Mouse (Mus musculus) adrenal gland, postnatal 36 days (tissue): ENCODE data around the gene Clcf1. TPM values are rescaled to one million over a fixed set of nuclear protein-coding genes. Genes with fewer than 3 reads are reported as not detected.

ENCODE experiments used
- DNase-seq, 2 experiments: peaks; one replicate each; pipeline ENCODE4 v3.0.0; 2021; ENCODE audit warnings: mixed read lengths in 1 of 2
- long read RNA-seq, 2 experiments: library from polyadenylated mRNA; stranded (forward); transcript quantifications; one replicate each; pipeline ENCODE4 v2.0.0; 2021; ENCODE audit warnings: borderline sequencing depth in 2 of 2
- total RNA-seq, 2 experiments: library from RNA; stranded (reverse); gene quantifications; 2 replicates each; pipeline ENCODE4 v1.2.3; 2021

The Clcf1 gene
- total RNA-seq, result 10 to 100 TPM in 1 of 2 experiments, 1 to 10 TPM in 1; 6.3 to 17.4 TPM
- long read RNA-seq, experiment 1, partial matches to known transcripts, result 0 of 7 reads
- long read RNA-seq, experiment 1, other reads (novel, unspliced or antisense), result 2 of 7 reads
- long read RNA-seq, experiment 2, partial matches to known transcripts, result 1 of 3 reads
- long read RNA-seq, experiment 2, other reads (novel, unspliced or antisense), result 0 of 3 reads

GRCm38 (mm10) chr19:4214071-4214770 is at the start of gene Clcf1, which contains the start of gene AC109138.7:
Gene Clcf1, plus strand, starts transcription at chr19:4214238.
Gene AC109138.7, plus strand, starts transcription at chr19:4214357.
- peak; percentile 63 to 81 for DNase-seq

- peak; percentile 69 for DNase-seq
Measured at GRCm38 (mm10) chr19:4164721-4165120, 49.3 kb upstream of the Clcf1 start.

GRCm38 (mm10) chr19:4166678-4167476 is 47.2 kb upstream of the Clcf1 start:
- peak; percentile 55 to 57 for DNase-seq

GRCm38 (mm10) chr19:4169378-4169784 is 44.7 kb upstream of the Clcf1 start:
- peak; percentile 100 for DNase-seq

- DNase-seq, result peak in 1 of 2 experiments; percentile 57
Measured at GRCm38 (mm10) chr19:4169810-4170209, 44.2 kb upstream of the Clcf1 start.

- DNase-seq, result no peak
Measured at GRCm38 (mm10) chr19:4170723-4171392, 43.2 kb upstream of the Clcf1 start.

- DNase-seq, result no peak
Measured at GRCm38 (mm10) chr19:4171393-4172290, 42.4 kb upstream of the Clcf1 start.

GRCm38 (mm10) chr19:4172925-4173324 is 41.1 kb upstream of the Clcf1 start:
- DNase-seq, result no peak

GRCm38 (mm10) chr19:4175368-4175947 is 38.6 kb upstream of the Clcf1 start, which contains the start of gene Carns1:
Gene Carns1, minus strand, starts transcription at chr19:4175479.
- DNase-seq, result no peak

- no peak for DNase-seq
Measured at GRCm38 (mm10) chr19:4180411-4180810, 33.6 kb upstream of the Clcf1 start.

- peak; percentile 82 to 85 for DNase-seq
Measured at GRCm38 (mm10) chr19:4181892-4182291, 32.1 kb upstream of the Clcf1 start.

- no peak for DNase-seq
Measured at GRCm38 (mm10) chr19:4183689-4184088, 30.3 kb upstream of the Clcf1 start.

- DNase-seq, result peak in 1 of 2 experiments; percentile 55
Measured at GRCm38 (mm10) chr19:4184976-4185975, 28.8 kb upstream of the Clcf1 start.

- no peak for DNase-seq
Measured at GRCm38 (mm10) chr19:4187303-4187702, 26.7 kb upstream of the Clcf1 start.

- no peak for DNase-seq
Measured at GRCm38 (mm10) chr19:4189051-4189620, 24.9 kb upstream of the Clcf1 start.

GRCm38 (mm10) chr19:4190831-4191334 is 23.2 kb upstream of the Clcf1 start, which contains the start of gene Tbc1d10c:
Gene Tbc1d10c, minus strand, starts transcription at chr19:4191284.
- peak in 1 of 2 experiments; percentile 55 for DNase-seq

- peak; percentile 98 to 99 for DNase-seq
Measured at GRCm38 (mm10) chr19:4191528-4192250, 22.3 kb upstream of the Clcf1 start, which contains the start of gene Ppp1ca. Gene Ppp1ca, plus strand, starts transcription at chr19:4192065.
